Mouse (Mus musculus) small intestine, adult 2 months (tissue): ENCODE data around the gene Hoxb8. TPM values are rescaled to one million over a fixed set of nuclear protein-coding genes. Genes with fewer than 3 reads are reported as not detected.
A peak's percentile ranks its signal among the peaks of the same experiment; 100 is the strongest.

Experiments
- H3K27ac ChIP-seq: fragments of 200-500 bp; 2 replicates; pipeline ENCODE4 v1.5.1; 2012; ENCODE audit warnings: low read depth, low read length, control low read depth, inconsistent platforms; ENCODE audit not compliant: insufficient read depth
- H3K27me3 ChIP-seq: fragments of 200-500 bp; 2 replicates; pipeline ENCODE4 v1.6.1; 2012; ENCODE audit warnings: mild to moderate bottlenecking, moderate library complexity, low read length, inconsistent platforms; ENCODE audit not compliant: control insufficient read depth, insufficient read depth
- H3K36me3 ChIP-seq: fragments of 200-500 bp; 2 replicates; pipeline ENCODE4 v1.6.1; 2012; ENCODE audit warnings: mild to moderate bottlenecking, low read length, control low read depth, inconsistent platforms; ENCODE audit not compliant: control insufficient read depth, insufficient read depth
- H3K4me1 ChIP-seq: fragments of 200-500 bp; 2 replicates; pipeline ENCODE4 v1.6.1; 2012; ENCODE audit warnings: low read length, inconsistent platforms, mixed read lengths; ENCODE audit not compliant: control insufficient read depth, insufficient read depth, insufficient read length
- H3K4me3 ChIP-seq: fragments of 200-500 bp; 2 replicates; pipeline ENCODE4 v1.5.1; 2012; ENCODE audit warnings: low read depth, mild to moderate bottlenecking, control low read depth, inconsistent platforms, low read length, moderate library complexity
- CTCF ChIP-seq: fragments of 200-500 bp; IDR thresholded peaks from 2 replicates; pipeline ENCODE4 v1.5.1; 2012; ENCODE audit warnings: low read depth, mild to moderate bottlenecking, control low read depth, inconsistent platforms, low read length, moderate library complexity, mixed read lengths; ENCODE audit not compliant: insufficient replicate concordance, insufficient read length; ENCODE audit errors: extremely low read depth
- POLR2A ChIP-seq: fragments of 200-500 bp; IDR thresholded peaks from 2 replicates; pipeline ENCODE4 v1.6.1; 2012; ENCODE audit warnings: low read depth, mild to moderate bottlenecking, control low read depth, inconsistent platforms, low read length, moderate library complexity
- WGBS: fragments of 180-500 bp; shearing (Covaris S2); methylation state at CpG from one replicate; pipeline ENCODE4 v1.1.7; 2018; 5-methylcytosine and 5-hydroxymethylcytosine counted together
- polyA plus RNA-seq: library from polyadenylated mRNA; depleted of rRNA; stranded (reverse); fragments of >200 nt; gene quantifications from 2 replicates; pipeline ENCODE4 v1.2.3, GENCODE M21; 2012

Gene Hoxb8
- polyA plus RNA-seq, 1 experiment = 5.3 TPM

- Histone ChIP-seq H3K27ac (peak within 1 kb of the TSS; percentile 61), H3K27me3 (peaks cover 62% of the 10 kb centered on the region), H3K4me3 (peak within 1 kb of the TSS; percentile 52), H3K36me3 (no peaks in the 10 kb centered on the region), H3K4me1 (peaks cover 4% of the 10 kb centered on the region; the same call in 1 of the 2 replicates)
- 10% methylated on average over 69 of the region's 69 CpGs for WGBS
- TF ChIP-seq CTCF (peak; percentile 79), POLR2A (no peak)
Measured at GRCm38 (mm10) chr11:96303151-96304099, 21.7 kb downstream of the Hoxb8 start, which contains the start of gene Hoxb5. Gene Hoxb5, plus strand, starts transcription at chr11:96303336.

- H3K4me3 ChIP-seq = peak overlapping the region; percentile 53
- WGBS = 25% methylated on average over 38 of the region's 38 CpGs
- TF ChIP-seq POLR2A (no peak), CTCF (no peak)
- H3K4me1 ChIP-seq = peaks cover 2% of the 10 kb centered on the region; the same call in 1 of the 2 replicates
- peak overlapping the region; percentile 43; the same call in 1 of the 2 replicates for H3K27ac ChIP-seq
- H3K27me3 ChIP-seq = peaks cover 53% of the 10 kb centered on the region
- no peaks in the 10 kb centered on the region for H3K36me3 ChIP-seq
Measured at GRCm38 (mm10) chr11:96304381-96305195, 22.9 kb downstream of the Hoxb8 start.

- Histone ChIP-seq H3K36me3 (no peaks in the 10 kb centered on the region), H3K4me3 (no peak overlapping the region), H3K4me1 (peaks cover under 1% of the 10 kb centered on the region; the same call in 1 of the 2 replicates), H3K27me3 (peaks cover 48% of the 10 kb centered on the region), H3K27ac (no peak overlapping the region; the same call in 1 of the 2 replicates)
- 82% methylated on average over 6 of the region's 6 CpGs for WGBS
- TF ChIP-seq POLR2A (no peak), CTCF (no peak)
Measured at GRCm38 (mm10) chr11:96305505-96306182, 23.9 kb downstream of the Hoxb8 start.

- H3K36me3 ChIP-seq = no peaks in the 10 kb centered on the region
- WGBS = 46% methylated on average over 7 of the region's 7 CpGs
- H3K27ac ChIP-seq = no peak overlapping the region; the same call in 1 of the 2 replicates
- peaks cover 42% of the 10 kb centered on the region for H3K27me3 ChIP-seq
- H3K4me3 ChIP-seq = 0 out of 2 replicates have a peak overlapping the region, but pooled peaks have one; percentile 5
- no peaks in the 10 kb centered on the region; the same call in 1 of the 2 replicates for H3K4me1 ChIP-seq
- TF ChIP-seq POLR2A (no peak), CTCF (no peak)
Measured at GRCm38 (mm10) chr11:96306183-96306907, 24.6 kb downstream of the Hoxb8 start.

GRCm38 (mm10) chr11:96306908-96307269, 25.2 kb downstream of the Hoxb8 start:
- WGBS = 19% methylated on average over 13 of the region's 13 CpGs
- H3K27me3 ChIP-seq = peaks cover 42% of the 10 kb centered on the region
- 0 out of 2 replicates have a peak overlapping the region, but pooled peaks have one; percentile 5 for H3K4me3 ChIP-seq
- no peak for TF ChIP-seq POLR2A
- no peak for TF ChIP-seq CTCF
- H3K4me1 ChIP-seq = no peaks in the 10 kb centered on the region; the same call in 1 of the 2 replicates
- no peaks in the 10 kb centered on the region for H3K36me3 ChIP-seq
- no peak overlapping the region for H3K27ac ChIP-seq

- H3K4me1 ChIP-seq = no peaks in the 10 kb centered on the region; the same call in 1 of the 2 replicates
- H3K27me3 ChIP-seq = peaks cover 37% of the 10 kb centered on the region
- no peak for TF ChIP-seq POLR2A
- peak overlapping the region; percentile 71 for H3K27ac ChIP-seq
- 43% methylated on average over 4 of the region's 4 CpGs for WGBS
- no peaks in the 10 kb centered on the region for H3K36me3 ChIP-seq
- no peak overlapping the region for H3K4me3 ChIP-seq
Measured at GRCm38 (mm10) chr11:96308763-96309162, 27.1 kb downstream of the Hoxb8 start.
